Mouse (Mus musculus): Measurements from ENCODE around the gene Rab21. TPM values are rescaled to one million over a fixed set of nuclear protein-coding genes. Genes with fewer than 3 reads are reported as not detected.

Gene Rab21
- polyA plus RNA-seq, 1 experiment from 2014 or later, result 18.6 TPM

DNA sequence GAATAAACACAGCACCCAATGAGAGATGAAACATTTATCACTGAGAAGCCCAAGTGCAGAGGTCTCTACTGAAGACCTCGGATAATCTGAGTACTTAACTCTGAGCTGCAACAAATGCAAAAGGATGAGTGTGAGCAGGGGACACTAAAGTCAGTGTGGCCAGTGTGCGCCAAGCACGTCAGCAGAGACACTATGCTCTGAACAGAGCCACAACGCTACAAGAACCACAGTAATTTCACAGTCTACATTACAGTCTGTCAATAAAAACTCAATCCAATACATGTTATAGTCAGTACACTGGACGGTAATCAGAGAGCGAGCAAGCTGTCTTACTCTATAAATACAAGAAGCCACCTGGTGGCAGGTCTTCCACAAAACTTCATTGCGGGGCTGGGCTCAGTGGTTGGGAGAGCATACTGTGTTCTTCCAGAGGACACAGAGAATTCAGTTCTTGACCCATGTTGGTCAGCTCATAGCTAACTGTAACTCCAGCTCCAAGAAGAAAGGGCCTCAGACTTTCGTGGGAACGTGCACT, 18.9 kb downstream of the Rab21 start:
- Histone ChIP-seq H3K27me3 (ENCODE audit: control insufficient read depth, insufficient read depth, low read length) (no peaks in the 10 kb centered on the region), H3K9me3 (ENCODE audit: control insufficient read depth, low read length) (no peaks in the 10 kb centered on the region), H3K4me1 (ENCODE audit: control insufficient read depth in 2 of 2, insufficient read depth in 2 of 2, low read length in 2 of 2) (no peaks in the 10 kb centered on the region), H3K9ac (ENCODE audit: low read length) (no peak overlapping the region), H3K4me2 (ENCODE audit: low read length) (no peak overlapping the region), H3K4me3 (ENCODE audit: control insufficient read depth in 1 of 2, insufficient read depth in 1 of 2, low read depth in 1 of 2, low read length in 2 of 2) (no peak overlapping the region), H3K36me3 (ENCODE audit: control insufficient read depth, insufficient read depth, low read length) (peaks cover 84% of the 10 kb centered on the region), H3K27ac (replicated peaks in 1 of 2; ENCODE audit: control insufficient read depth in 1 of 2, insufficient read depth in 1 of 2, low read depth in 2 of 2, low read length in 2 of 2) (no peak overlapping the region)
- WGBS, result 78% methylated on average over 9 of the region's 9 CpGs
- ATAC-seq (ENCODE audit: insufficient number of reproducible peaks, insufficient read depth, low FRiP score, low read depth), result no peak

DNA sequence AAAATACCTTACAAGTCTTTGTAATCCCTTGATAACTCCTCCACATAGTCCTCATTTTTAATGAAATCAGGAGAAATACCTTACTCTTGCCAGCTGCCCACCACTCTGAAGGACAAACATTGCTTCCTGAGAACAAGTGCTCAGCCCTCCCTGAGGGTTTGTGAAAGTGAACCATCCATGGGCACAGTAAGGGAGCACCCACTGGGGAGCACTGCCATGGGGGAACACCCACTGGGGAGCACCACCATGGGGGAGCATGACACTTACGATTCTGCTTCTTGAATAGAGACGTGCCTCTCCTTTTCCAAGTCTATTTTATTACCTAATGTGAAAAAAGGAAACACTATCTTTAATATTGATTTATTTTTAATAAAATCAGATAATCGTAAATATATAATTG, 20.2 kb downstream of the Rab21 start:
- ATAC-seq (ENCODE audit: insufficient number of reproducible peaks, insufficient read depth, low FRiP score, low read depth), result no peak
- no peak overlapping the region for H3K9ac ChIP-seq (ENCODE audit: low read length)
- no peak overlapping the region for H3K27ac ChIP-seq (replicated peaks in 1 of 2; ENCODE audit: control insufficient read depth in 1 of 2, insufficient read depth in 1 of 2, low read depth in 2 of 2, low read length in 2 of 2)
- H3K36me3 ChIP-seq (ENCODE audit: control insufficient read depth, insufficient read depth, low read length), result peaks cover 84% of the 10 kb centered on the region
- H3K4me3 ChIP-seq (ENCODE audit: control insufficient read depth in 1 of 2, insufficient read depth in 1 of 2, low read depth in 1 of 2, low read length in 2 of 2), result no peak overlapping the region
- H3K4me2 ChIP-seq (ENCODE audit: low read length), result no peak overlapping the region
- H3K9me3 ChIP-seq (ENCODE audit: control insufficient read depth, low read length), result no peaks in the 10 kb centered on the region
- no peaks in the 10 kb centered on the region for H3K4me1 ChIP-seq (ENCODE audit: control insufficient read depth in 2 of 2, insufficient read depth in 2 of 2, low read length in 2 of 2)
- WGBS, result 97% methylated on average over 3 of the region's 3 CpGs
- H3K27me3 ChIP-seq (ENCODE audit: control insufficient read depth, insufficient read depth, low read length), result no peaks in the 10 kb centered on the region

DNA sequence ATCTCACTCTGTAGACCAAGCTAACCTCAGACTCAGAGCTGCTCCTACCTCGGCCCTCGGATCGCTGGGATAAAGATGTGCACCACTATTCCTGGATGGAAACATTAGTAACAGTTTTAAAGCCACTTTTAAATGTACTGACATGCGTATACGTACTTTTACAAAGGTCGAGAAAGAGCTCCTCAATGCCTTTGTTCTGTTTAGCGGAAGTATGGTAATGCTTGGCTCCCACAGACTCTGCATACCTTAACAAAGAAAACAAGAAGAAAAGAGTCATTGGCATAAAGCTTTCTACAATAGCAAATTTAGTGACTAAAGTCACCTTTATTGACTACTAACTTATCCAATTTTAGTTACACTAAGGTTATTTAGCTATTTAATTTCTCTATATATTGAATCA, 20.7 kb downstream of the Rab21 start:
- Histone ChIP-seq H3K9ac (ENCODE audit: low read length) (no peak overlapping the region), H3K4me3 (ENCODE audit: control insufficient read depth in 1 of 2, insufficient read depth in 1 of 2, low read depth in 1 of 2, low read length in 2 of 2) (no peak overlapping the region), H3K36me3 (ENCODE audit: control insufficient read depth, insufficient read depth, low read length) (peaks cover 84% of the 10 kb centered on the region), H3K4me2 (ENCODE audit: low read length) (no peak overlapping the region), H3K27me3 (ENCODE audit: control insufficient read depth, insufficient read depth, low read length) (no peaks in the 10 kb centered on the region), H3K27ac (replicated peaks in 1 of 2; ENCODE audit: control insufficient read depth in 1 of 2, insufficient read depth in 1 of 2, low read depth in 2 of 2, low read length in 2 of 2) (no peak overlapping the region), H3K9me3 (ENCODE audit: control insufficient read depth, low read length) (no peaks in the 10 kb centered on the region), H3K4me1 (ENCODE audit: control insufficient read depth in 2 of 2, insufficient read depth in 2 of 2, low read length in 2 of 2) (no peaks in the 10 kb centered on the region)
- no peak for ATAC-seq (ENCODE audit: insufficient number of reproducible peaks, insufficient read depth, low FRiP score, low read depth)
- 95% methylated on average over 7 of the region's 7 CpGs for WGBS

DNA sequence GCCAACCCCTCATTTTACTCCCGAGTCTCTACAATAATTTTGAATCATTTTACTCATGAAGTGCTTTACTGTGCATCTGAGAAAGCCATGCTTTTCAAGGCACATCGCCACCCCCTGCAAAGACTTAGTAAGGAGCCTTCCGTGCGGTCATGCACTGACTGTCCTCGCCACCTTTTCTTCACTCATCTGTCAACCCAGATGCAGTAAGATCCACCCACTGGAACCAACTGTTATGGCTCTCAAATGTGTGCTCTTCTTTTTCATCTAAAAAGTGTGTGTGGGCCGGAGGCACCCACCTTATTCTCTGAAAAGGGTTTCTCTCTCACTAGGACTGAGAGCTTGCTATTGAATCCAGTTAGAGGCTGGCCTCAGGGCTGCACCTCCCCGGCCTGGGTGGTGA, 21.4 kb downstream of the Rab21 start:
- H3K4me1 ChIP-seq (ENCODE audit: control insufficient read depth in 2 of 2, insufficient read depth in 2 of 2, low read length in 2 of 2), result no peaks in the 10 kb centered on the region
- WGBS, result 94% methylated on average over 7 of the region's 7 CpGs
- H3K36me3 ChIP-seq (ENCODE audit: control insufficient read depth, insufficient read depth, low read length), result peaks cover 83% of the 10 kb centered on the region
- no peak overlapping the region for H3K4me3 ChIP-seq (ENCODE audit: control insufficient read depth in 1 of 2, insufficient read depth in 1 of 2, low read depth in 1 of 2, low read length in 2 of 2)
- H3K27ac ChIP-seq (replicated peaks in 1 of 2; ENCODE audit: control insufficient read depth in 1 of 2, insufficient read depth in 1 of 2, low read depth in 2 of 2, low read length in 2 of 2), result no peak overlapping the region
- H3K27me3 ChIP-seq (ENCODE audit: control insufficient read depth, insufficient read depth, low read length), result no peaks in the 10 kb centered on the region
- no peak overlapping the region for H3K9ac ChIP-seq (ENCODE audit: low read length)
- no peak overlapping the region for H3K4me2 ChIP-seq (ENCODE audit: low read length)
- no peak for ATAC-seq (ENCODE audit: insufficient number of reproducible peaks, insufficient read depth, low FRiP score, low read depth)
- H3K9me3 ChIP-seq (ENCODE audit: control insufficient read depth, low read length), result no peaks in the 10 kb centered on the region

DNA sequence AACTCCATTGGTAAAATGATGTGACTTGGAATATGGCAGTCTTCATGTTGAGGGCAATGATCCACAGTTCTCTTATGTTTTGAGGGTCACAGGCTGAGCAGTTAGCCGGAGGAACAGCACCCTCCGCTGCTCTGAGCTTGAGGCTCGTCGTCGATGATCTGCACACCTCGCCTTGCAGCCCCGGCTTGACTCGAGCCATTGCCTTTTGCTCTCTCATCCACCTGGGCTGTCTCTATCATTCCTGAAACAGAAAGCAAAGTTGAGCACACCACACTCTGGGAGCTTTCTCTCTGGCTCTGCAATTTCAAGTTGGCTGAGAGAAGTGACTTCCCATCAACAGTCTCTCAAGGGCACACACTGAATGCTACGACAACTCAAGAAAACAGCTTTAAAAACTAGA, 24.7 kb downstream of the Rab21 start:
- no peak for ATAC-seq (ENCODE audit: insufficient number of reproducible peaks, insufficient read depth, low FRiP score, low read depth)
- H3K27me3 ChIP-seq (ENCODE audit: control insufficient read depth, insufficient read depth, low read length), result no peaks in the 10 kb centered on the region
- no peak overlapping the region for H3K4me2 ChIP-seq (ENCODE audit: low read length)
- peaks cover 87% of the 10 kb centered on the region for H3K36me3 ChIP-seq (ENCODE audit: control insufficient read depth, insufficient read depth, low read length)
- H3K4me3 ChIP-seq (ENCODE audit: control insufficient read depth in 1 of 2, insufficient read depth in 1 of 2, low read depth in 1 of 2, low read length in 2 of 2), result no peak overlapping the region
- WGBS, result 87% methylated on average over 9 of the region's 9 CpGs
- no peak overlapping the region for H3K9ac ChIP-seq (ENCODE audit: low read length)
- H3K4me1 ChIP-seq (ENCODE audit: control insufficient read depth in 2 of 2, insufficient read depth in 2 of 2, low read length in 2 of 2), result no peaks in the 10 kb centered on the region
- no peaks in the 10 kb centered on the region for H3K9me3 ChIP-seq (ENCODE audit: control insufficient read depth, low read length)
- no peak overlapping the region for H3K27ac ChIP-seq (replicated peaks in 1 of 2; ENCODE audit: control insufficient read depth in 1 of 2, insufficient read depth in 1 of 2, low read depth in 2 of 2, low read length in 2 of 2)

GRCm38 (mm10) chr10:115288856-115289255, 26.5 kb downstream of the Rab21 start:
- Histone ChIP-seq H3K4me3 (ENCODE audit: control insufficient read depth in 1 of 2, insufficient read depth in 1 of 2, low read depth in 1 of 2, low read length in 2 of 2) (no peak overlapping the region), H3K9me3 (ENCODE audit: control insufficient read depth, low read length) (no peaks in the 10 kb centered on the region), H3K36me3 (ENCODE audit: control insufficient read depth, insufficient read depth, low read length) (peaks cover 73% of the 10 kb centered on the region), H3K4me2 (ENCODE audit: low read length) (no peak overlapping the region), H3K27ac (replicated peaks in 1 of 2; ENCODE audit: control insufficient read depth in 1 of 2, insufficient read depth in 1 of 2, low read depth in 2 of 2, low read length in 2 of 2) (no peak overlapping the region), H3K9ac (ENCODE audit: low read length) (no peak overlapping the region), H3K4me1 (ENCODE audit: control insufficient read depth in 2 of 2, insufficient read depth in 2 of 2, low read length in 2 of 2) (no peaks in the 10 kb centered on the region), H3K27me3 (ENCODE audit: control insufficient read depth, insufficient read depth, low read length) (no peaks in the 10 kb centered on the region)
- no peak for ATAC-seq (ENCODE audit: insufficient number of reproducible peaks, insufficient read depth, low FRiP score, low read depth)
- 88% methylated on average over 8 of the region's 8 CpGs for WGBS

GRCm38 (mm10) chr10:115284170-115284569, 31.2 kb downstream of the Rab21 start:
- 69% methylated on average over 10 of the region's 10 CpGs for WGBS

DNA sequence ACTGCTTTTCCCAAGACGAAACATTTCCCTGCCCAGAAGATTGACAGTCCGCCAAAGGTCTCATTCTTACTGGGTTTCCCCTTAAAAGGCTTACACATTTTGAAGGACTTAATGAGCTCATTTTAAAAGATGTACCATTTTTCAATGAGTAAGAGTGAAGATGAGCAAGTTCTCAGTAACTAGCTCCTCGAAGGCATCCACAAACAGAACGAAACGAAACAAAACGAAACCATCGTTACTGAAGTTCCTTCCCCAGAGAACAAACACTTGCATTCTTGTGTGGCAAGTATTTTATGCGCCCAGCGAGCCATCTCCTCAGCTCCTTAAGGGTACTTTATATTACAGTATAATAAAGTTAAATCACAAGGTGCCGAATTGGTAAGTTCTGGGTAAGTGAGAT, 34.0 kb downstream of the Rab21 start:
- ATAC-seq (ENCODE audit: insufficient number of reproducible peaks, insufficient read depth, low FRiP score, low read depth), result no peak
- Histone ChIP-seq H3K4me3 (ENCODE audit: control insufficient read depth in 1 of 2, insufficient read depth in 1 of 2, low read depth in 1 of 2, low read length in 2 of 2) (no peak overlapping the region), H3K27me3 (ENCODE audit: control insufficient read depth, insufficient read depth, low read length) (no peaks in the 10 kb centered on the region), H3K4me1 (ENCODE audit: control insufficient read depth in 2 of 2, insufficient read depth in 2 of 2, low read length in 2 of 2) (no peaks in the 10 kb centered on the region), H3K27ac (replicated peaks in 1 of 2; ENCODE audit: control insufficient read depth in 1 of 2, insufficient read depth in 1 of 2, low read depth in 2 of 2, low read length in 2 of 2) (no peak overlapping the region), H3K9me3 (ENCODE audit: control insufficient read depth, low read length) (no peaks in the 10 kb centered on the region), H3K36me3 (ENCODE audit: control insufficient read depth, insufficient read depth, low read length) (peaks cover 5% of the 10 kb centered on the region), H3K4me2 (ENCODE audit: low read length) (no peak overlapping the region), H3K9ac (ENCODE audit: low read length) (no peak overlapping the region)
- WGBS, result 92% methylated on average over 10 of the region's 10 CpGs

More at GRCm38 (mm10) chr10:115284170-115284569, 31.2 kb downstream of the Rab21 start:
- peaks cover 28% of the 10 kb centered on the region for H3K36me3 ChIP-seq (ENCODE audit: control insufficient read depth, insufficient read depth, low read length)
- H3K9me3 ChIP-seq (ENCODE audit: control insufficient read depth, low read length), result no peaks in the 10 kb centered on the region
- no peak for ATAC-seq (ENCODE audit: insufficient number of reproducible peaks, insufficient read depth, low FRiP score, low read depth)
- no peaks in the 10 kb centered on the region for H3K4me1 ChIP-seq (ENCODE audit: control insufficient read depth in 2 of 2, insufficient read depth in 2 of 2, low read length in 2 of 2)
- no peak overlapping the region for H3K9ac ChIP-seq (ENCODE audit: low read length)
- no peak overlapping the region for H3K4me3 ChIP-seq (ENCODE audit: control insufficient read depth in 1 of 2, insufficient read depth in 1 of 2, low read depth in 1 of 2, low read length in 2 of 2)
- no peaks in the 10 kb centered on the region for H3K27me3 ChIP-seq (ENCODE audit: control insufficient read depth, insufficient read depth, low read length)
- no peak overlapping the region for H3K27ac ChIP-seq (replicated peaks in 1 of 2; ENCODE audit: control insufficient read depth in 1 of 2, insufficient read depth in 1 of 2, low read depth in 2 of 2, low read length in 2 of 2)
- H3K4me2 ChIP-seq (ENCODE audit: low read length), result no peak overlapping the region

Measured in heart, embryonic 14.5 days (tissue).